Mouse (Mus musculus) heart, postnatal 0 days (tissue): ENCODE data around the gene Rgs13.

Experiments
- CTCF ChIP-seq: IDR thresholded peaks from 2 replicates; pipeline ENCODE4 v1.5.1; 2016; ENCODE audit warnings: antibody characterized with exemption, control low read depth, low read depth
- EP300 ChIP-seq: IDR thresholded peaks from 2 replicates; pipeline ENCODE4 v1.6.1; 2016; ENCODE audit warnings: antibody characterized with exemption, low read depth

DNA sequence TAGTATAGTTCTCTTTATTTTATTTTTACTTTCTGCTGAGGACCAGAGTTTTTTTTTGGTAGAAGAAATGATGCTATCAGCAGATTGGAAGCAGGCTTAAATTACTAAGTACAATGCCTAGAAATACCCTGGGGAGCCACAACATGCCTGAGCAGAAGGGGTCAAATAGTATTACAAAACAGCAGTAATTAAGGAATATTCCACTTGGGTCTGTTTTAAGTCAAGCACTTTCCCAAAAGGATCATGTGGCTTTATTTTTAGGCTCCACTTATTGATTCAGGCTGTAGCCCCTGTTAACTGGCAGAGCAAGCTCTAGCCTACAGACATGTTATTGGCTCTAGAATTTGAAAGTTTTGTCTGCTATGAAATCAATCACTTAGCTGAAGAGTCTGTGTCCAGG, 6.5 kb upstream of the Rgs13 start:
- no peak for TF ChIP-seq EP300
- no peak for TF ChIP-seq CTCF
